Mouse (Mus musculus) olfactory bulb, adult 2 months (tissue): ENCODE measurements around the gene Gm28043.

Experiments
- CTCF ChIP-seq: fragments of 200-500 bp; IDR thresholded peaks from 2 replicates; pipeline ENCODE4 v1.5.1; 2012; ENCODE audit warnings: low read depth, mild to moderate bottlenecking, low read length, moderate library complexity; ENCODE audit not compliant: insufficient read depth
- POLR2A ChIP-seq: fragments of 200-500 bp; IDR thresholded peaks from 2 replicates; pipeline ENCODE4 v1.6.1; 2012; ENCODE audit warnings: mild to moderate bottlenecking, low read depth, low read length, moderate library complexity; ENCODE audit not compliant: insufficient read depth

DNA sequence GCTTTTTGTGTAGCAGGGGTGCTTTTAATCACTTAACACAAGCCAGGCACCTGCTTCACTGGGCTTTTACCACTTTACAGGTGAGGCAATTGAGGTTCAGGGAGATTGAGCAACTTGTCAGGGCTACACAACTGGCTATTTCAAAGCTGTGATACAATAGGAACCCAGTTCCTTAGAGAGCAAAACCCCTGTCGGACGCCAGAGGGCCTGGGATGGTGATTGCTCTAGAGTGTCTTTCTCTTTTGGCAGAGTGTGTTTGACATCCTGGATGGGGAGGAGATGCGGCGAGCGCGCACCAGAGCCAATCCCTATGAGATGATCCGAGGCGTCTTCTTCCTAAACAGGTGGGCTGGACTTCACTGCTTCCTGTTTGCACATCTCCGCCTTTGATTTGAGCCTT, 67.0 kb downstream of the Gm28043 start:
- TF ChIP-seq CTCF (no peak), POLR2A (no peak)
